Mouse (Mus musculus): ENCODE measurements around the gene Ddx28. TPM values are rescaled to one million over a fixed set of nuclear protein-coding genes. Genes with fewer than 3 reads are reported as not detected.

Ddx28 gene
- total and polyA plus RNA-seq, 2 experiments from 2014 or later = 20.2 to 36.7 TPM

DNA sequence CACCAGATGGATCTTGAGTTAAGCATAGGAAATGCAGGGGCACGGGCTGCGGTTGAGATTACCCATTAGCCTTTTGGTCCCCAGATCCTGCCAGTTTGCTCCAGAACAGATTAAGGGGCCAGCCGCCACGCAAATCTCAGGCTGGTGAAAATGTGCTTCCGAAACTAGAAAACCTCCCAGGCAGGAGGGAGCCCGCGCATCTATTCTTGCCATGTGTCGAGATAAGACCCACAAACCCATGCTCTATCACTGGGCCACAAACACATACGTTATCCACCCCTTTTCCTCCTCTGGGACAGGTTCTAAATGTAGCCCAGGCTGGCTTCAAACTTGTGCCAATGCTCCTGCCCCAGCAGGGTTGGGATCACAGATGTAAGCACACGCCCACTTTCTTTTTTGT is 50.1 kb downstream of the Ddx28 start:
- Histone ChIP-seq H3K27ac (no peak overlapping the region), H3K36me3 (ENCODE audit: insufficient read depth, low read length) (no peaks in the 10 kb centered on the region), H3K27me3 (ENCODE audit: insufficient read depth, low read length) (no peaks in the 10 kb centered on the region; the same call in 1 of the 2 replicates), H3K9ac (replicated peaks; ENCODE audit: low read length) (no peak overlapping the region), H3K9me3 (ENCODE audit: low read length) (no peaks in the 10 kb centered on the region), H3K4me2 (ENCODE audit: low read depth, low read length) (no peak overlapping the region), H3K4me1 (ENCODE audit: insufficient read depth, low read length) (peaks cover 8% of the 10 kb centered on the region; the same call in 1 of the 2 replicates), H3K4me3 (ENCODE audit: low read length) (no peak overlapping the region)
- no peak for TF ChIP-seq CTCF (IDR thresholded peaks at IDR 0.05; ENCODE audit: low read depth)
- 86% methylated on average over 10 of the region's 10 CpGs for WGBS
- no peak for ATAC-seq
- no peak for DNase-seq (ENCODE audit: low spot score)

DNA sequence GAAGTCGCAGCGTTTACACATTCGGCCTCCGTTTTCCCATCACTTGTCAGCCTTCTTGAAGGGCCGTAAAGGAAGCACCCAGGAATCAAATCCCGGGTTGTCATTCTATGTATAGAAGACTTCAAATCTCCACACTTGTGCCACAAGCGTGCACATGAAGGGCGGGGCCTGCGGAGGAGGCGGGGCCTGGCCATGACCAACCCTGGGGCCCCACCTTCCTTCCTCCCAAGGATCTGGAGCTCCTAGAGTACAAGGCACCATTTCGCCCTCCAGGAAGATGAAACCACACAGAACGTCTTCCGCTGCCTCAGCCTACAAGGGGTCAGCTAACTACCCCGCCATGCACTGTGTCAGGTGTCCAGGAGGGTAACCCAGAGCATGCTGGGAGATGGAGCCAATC is 50.6 kb downstream of the Ddx28 start:
- Histone ChIP-seq H3K4me1 (ENCODE audit: insufficient read depth, low read length) (peaks cover 8% of the 10 kb centered on the region; the same call in 1 of the 2 replicates), H3K27me3 (ENCODE audit: insufficient read depth, low read length) (no peaks in the 10 kb centered on the region; the same call in 1 of the 2 replicates), H3K4me2 (ENCODE audit: low read depth, low read length) (no peak overlapping the region), H3K36me3 (ENCODE audit: insufficient read depth, low read length) (no peaks in the 10 kb centered on the region), H3K27ac (no peak overlapping the region), H3K4me3 (ENCODE audit: low read length) (no peak overlapping the region), H3K9ac (replicated peaks; ENCODE audit: low read length) (no peak overlapping the region), H3K9me3 (ENCODE audit: low read length) (no peaks in the 10 kb centered on the region)
- DNase-seq (ENCODE audit: low spot score) (no peak), ATAC-seq (no peak)
- 83% methylated on average over 14 of the region's 14 CpGs for WGBS
- TF ChIP-seq CTCF (IDR thresholded peaks at IDR 0.05; ENCODE audit: low read depth) = no peak

Other genes with a start within 250 kb of the Ddx28 start
- 10.5 and 15.7 TPM in 2 replicates for gene Ranbp10, start 184.5 kb downstream of the Ddx28 start, total RNA-seq (2014; rRNA removed)
- 6.3 and 7.2 TPM in 2 replicates for gene Ranbp10, start 184.5 kb downstream of the Ddx28 start, polyA plus RNA-seq (2015; fragmentation: Nextera tagmentation; extraction: Ambion mirVana)
- gene Tsnaxip1, start 184.2 kb downstream of the Ddx28 start, total RNA-seq (2014; rRNA removed) = 0.36 and 0.37 TPM in 2 replicates
- 0.64 and 0.71 TPM in 2 replicates for gene Tsnaxip1, start 184.2 kb downstream of the Ddx28 start, polyA plus RNA-seq (2015; fragmentation: Nextera tagmentation; extraction: Ambion mirVana)
- 40.9 and 45.3 TPM in 2 replicates for gene Cenpt, start 158.6 kb downstream of the Ddx28 start, total RNA-seq (2014; rRNA removed)
- gene Cenpt, start 158.6 kb downstream of the Ddx28 start, polyA plus RNA-seq (2015; fragmentation: Nextera tagmentation; extraction: Ambion mirVana) = 39.9 and 42.8 TPM in 2 replicates
- gene Thap11, start 156.8 kb downstream of the Ddx28 start, total RNA-seq (2014; rRNA removed) = 86.9 and 112 TPM in 2 replicates
- gene Thap11, start 156.8 kb downstream of the Ddx28 start, polyA plus RNA-seq (2015; fragmentation: Nextera tagmentation; extraction: Ambion mirVana) = 44.9 and 45.6 TPM in 2 replicates
- gene Nutf2, start 151.3 kb downstream of the Ddx28 start, total RNA-seq (2014; rRNA removed) = 20.1 and 49.6 TPM in 2 replicates
- 119 and 158 TPM in 2 replicates for gene Nutf2, start 151.3 kb downstream of the Ddx28 start, polyA plus RNA-seq (2015; fragmentation: Nextera tagmentation; extraction: Ambion mirVana)
- gene Edc4, start 131.0 kb downstream of the Ddx28 start, total RNA-seq (2014; rRNA removed) = 113 and 118 TPM in 2 replicates
- gene Edc4, start 131.0 kb downstream of the Ddx28 start, polyA plus RNA-seq (2015; fragmentation: Nextera tagmentation; extraction: Ambion mirVana) = 41.7 and 42.0 TPM in 2 replicates
- gene Nrn1l, start 118.3 kb downstream of the Ddx28 start, total RNA-seq (2014; rRNA removed) = 0.75 and 3.3 TPM in 2 replicates
- 1.9 and 2.0 TPM in 2 replicates for gene Nrn1l, start 118.3 kb downstream of the Ddx28 start, polyA plus RNA-seq (2015; fragmentation: Nextera tagmentation; extraction: Ambion mirVana)
- 30.0 and 32.3 TPM in 2 replicates for gene Pskh1, start 111.4 kb downstream of the Ddx28 start, total RNA-seq (2014; rRNA removed)
- 11.3 and 11.5 TPM in 2 replicates for gene Pskh1, start 111.4 kb downstream of the Ddx28 start, polyA plus RNA-seq (2015; fragmentation: Nextera tagmentation; extraction: Ambion mirVana)
- gene Ctrl, start 78.0 kb downstream of the Ddx28 start, total RNA-seq (2014; rRNA removed) = 1.7 and 5.5 TPM in 2 replicates
- 3.1 and 3.3 TPM in 2 replicates for gene Ctrl, start 78.0 kb downstream of the Ddx28 start, polyA plus RNA-seq (2015; fragmentation: Nextera tagmentation; extraction: Ambion mirVana)
- gene Psmb10, start 73.4 kb downstream of the Ddx28 start, total RNA-seq (2014; rRNA removed) = 67.3 and 75.1 TPM in 2 replicates
- gene Psmb10, start 73.4 kb downstream of the Ddx28 start, polyA plus RNA-seq (2015; fragmentation: Nextera tagmentation; extraction: Ambion mirVana) = 115 and 117 TPM in 2 replicates
- 24.7 and 26.5 TPM in 2 replicates for gene Lcat, start 68.5 kb downstream of the Ddx28 start, total RNA-seq (2014; rRNA removed)
- gene Lcat, start 68.5 kb downstream of the Ddx28 start, polyA plus RNA-seq (2015; fragmentation: Nextera tagmentation; extraction: Ambion mirVana) = 13.0 and 16.8 TPM in 2 replicates
- gene Slc12a4, start 45.8 kb downstream of the Ddx28 start, total RNA-seq (2014; rRNA removed) = 22.5 and 25.5 TPM in 2 replicates
- 16.3 and 16.9 TPM in 2 replicates for gene Slc12a4, start 45.8 kb downstream of the Ddx28 start, polyA plus RNA-seq (2015; fragmentation: Nextera tagmentation; extraction: Ambion mirVana)
- not detected in 2 replicates for gene Dpep3, start 32.5 kb downstream of the Ddx28 start, total RNA-seq (2014; rRNA removed)
- gene Dpep3, start 32.5 kb downstream of the Ddx28 start, polyA plus RNA-seq (2015; fragmentation: Nextera tagmentation; extraction: Ambion mirVana) = not detected in 2 replicates
- gene Dus2, start 20.5 kb downstream of the Ddx28 start, total RNA-seq (2014; rRNA removed) = 9.3 and 15.4 TPM in 2 replicates
- gene Dus2, start 20.5 kb downstream of the Ddx28 start, polyA plus RNA-seq (2015; fragmentation: Nextera tagmentation; extraction: Ambion mirVana) = 20.2 and 22.4 TPM in 2 replicates
- not detected in 2 replicates for gene Dpep2nb, start 5.9 kb downstream of the Ddx28 start, total RNA-seq (2014; rRNA removed)
- not detected in 2 replicates for gene Dpep2nb, start 5.9 kb downstream of the Ddx28 start, polyA plus RNA-seq (2015; fragmentation: Nextera tagmentation; extraction: Ambion mirVana)
- gene Nfatc3, start 47.0 kb upstream of the Ddx28 start, total RNA-seq (2014; rRNA removed) = 14.0 and 24.0 TPM in 2 replicates
- gene Nfatc3, start 47.0 kb upstream of the Ddx28 start, polyA plus RNA-seq (2015; fragmentation: Nextera tagmentation; extraction: Ambion mirVana) = 2.8 and 2.9 TPM in 2 replicates
- 0.10 and 0.75 TPM in 2 replicates for gene Esrp2, start 125.1 kb upstream of the Ddx28 start, total RNA-seq (2014; rRNA removed)
- gene Esrp2, start 125.1 kb upstream of the Ddx28 start, polyA plus RNA-seq (2015; fragmentation: Nextera tagmentation; extraction: Ambion mirVana) = 0.10 and 0.15 TPM in 2 replicates
- gene Pla2g15, start 138.5 kb upstream of the Ddx28 start, total RNA-seq (2014; rRNA removed) = 14.9 and 18.2 TPM in 2 replicates
- 14.6 and 15.7 TPM in 2 replicates for gene Pla2g15, start 138.5 kb upstream of the Ddx28 start, polyA plus RNA-seq (2015; fragmentation: Nextera tagmentation; extraction: Ambion mirVana)
- gene Slc7a6, start 157.0 kb upstream of the Ddx28 start, total RNA-seq (2014; rRNA removed) = 35.2 and 39.1 TPM in 2 replicates
- gene Slc7a6, start 157.0 kb upstream of the Ddx28 start, polyA plus RNA-seq (2015; fragmentation: Nextera tagmentation; extraction: Ambion mirVana) = 49.9 and 53.2 TPM in 2 replicates
- gene Slc7a6os, start 199.1 kb upstream of the Ddx28 start, total RNA-seq (2014; rRNA removed) = 56.7 and 67.6 TPM in 2 replicates
- gene Slc7a6os, start 199.1 kb upstream of the Ddx28 start, polyA plus RNA-seq (2015; fragmentation: Nextera tagmentation; extraction: Ambion mirVana) = 36.1 and 37.4 TPM in 2 replicates
- 60.1 and 71.3 TPM in 2 replicates for gene Prmt7, start 199.1 kb upstream of the Ddx28 start, total RNA-seq (2014; rRNA removed)
- gene Prmt7, start 199.1 kb upstream of the Ddx28 start, polyA plus RNA-seq (2015; fragmentation: Nextera tagmentation; extraction: Ambion mirVana) = 47.2 and 50.9 TPM in 2 replicates